Mouse (Mus musculus): ENCODE data around the gene Mtif2.

Gene Mtif2

GRCm38 (mm10) chr11:29549425-29549778 is 23.2 kb downstream of the Mtif2 start:
- in situ Hi-C loops (cut with MboI; ENCODE audit: low sequenced_read_pairs), result no loop called here

GRCm38 (mm10) chr11:29560452-29560851 is 34.2 kb downstream of the Mtif2 start:
- in situ Hi-C loops (cut with MboI; ENCODE audit: low sequenced_read_pairs), result no loop called here

GRCm38 (mm10) chr11:29560990-29561389 is 34.8 kb downstream of the Mtif2 start:
- in situ Hi-C loops (cut with MboI; ENCODE audit: low sequenced_read_pairs), result no loop called here

GRCm38 (mm10) chr11:29563406-29563805 is 37.2 kb downstream of the Mtif2 start:
- in situ Hi-C loops (cut with MboI; ENCODE audit: low sequenced_read_pairs), result no loop called here

GRCm38 (mm10) chr11:29571536-29571935 is 45.3 kb downstream of the Mtif2 start:
- in situ Hi-C loops (cut with MboI; ENCODE audit: low sequenced_read_pairs), result no loop called here

- in situ Hi-C loops (cut with MboI; ENCODE audit: low sequenced_read_pairs), result no loop called here
These were observed 46.4 kb downstream of the Mtif2 start for GRCm38 (mm10) chr11:29572656-29573055.

- in situ Hi-C loops (cut with MboI; ENCODE audit: low sequenced_read_pairs), result no loop called here
These were observed 53.4 kb downstream of the Mtif2 start for GRCm38 (mm10) chr11:29579610-29580009.

Measured in CH12F3 (cell line).